Mouse (Mus musculus) CH12.LX (cell line): ENCODE results near the gene Pde9a.

Experiments
- CTCF ChIP-seq, 2 experiments: IDR thresholded peaks in 1 of 2; conservative IDR thresholded peaks in 1 of 2; 2 replicates each; pipeline ENCODE4 v1.5.1; 2011 to 2012; ENCODE audit warnings: low read depth in 2 of 2, low read length in 2 of 2, improper control_type of control experiment in 1 of 2, inconsistent platforms in 1 of 2, mild to moderate bottlenecking in 1 of 2, moderate library complexity in 1 of 2
- E2F4 ChIP-seq: IDR thresholded peaks from 2 replicates; pipeline ENCODE4 v1.6.1; 2011; ENCODE audit warnings: low read depth, low read length, improper control_type of control experiment; ENCODE audit not compliant: insufficient replicate concordance
- EP300 ChIP-seq: IDR thresholded peaks from 2 replicates; pipeline ENCODE4 v1.6.1; 2011; ENCODE audit warnings: low read length, improper control_type of control experiment
- HCFC1 ChIP-seq: IDR thresholded peaks from 2 replicates; pipeline ENCODE4 v1.6.1; 2012; ENCODE audit warnings: low read depth, mild to moderate bottlenecking, inconsistent platforms, low read length, improper control_type of control experiment
- IRF4 ChIP-seq: IDR thresholded peaks from 2 replicates; pipeline ENCODE4 v1.6.1; 2014; ENCODE audit warnings: low read depth, mild to moderate bottlenecking, inconsistent platforms, low read length, improper control_type of control experiment
- POLR2A ChIP-seq: IDR thresholded peaks from 2 replicates; pipeline ENCODE4 v1.6.1; 2011; ENCODE audit warnings: low read depth, mild to moderate bottlenecking, improper control_type of control experiment, low read length
- SMC3 ChIP-seq: IDR thresholded peaks from 2 replicates; pipeline ENCODE4 v1.6.1; 2011; ENCODE audit warnings: low read depth, low read length, improper control_type of control experiment
- USF1 ChIP-seq: IDR thresholded peaks from 2 replicates; pipeline ENCODE4 v1.6.1; 2014; ENCODE audit warnings: low read depth, mild to moderate bottlenecking, inconsistent platforms, low read length, improper control_type of control experiment

DNA sequence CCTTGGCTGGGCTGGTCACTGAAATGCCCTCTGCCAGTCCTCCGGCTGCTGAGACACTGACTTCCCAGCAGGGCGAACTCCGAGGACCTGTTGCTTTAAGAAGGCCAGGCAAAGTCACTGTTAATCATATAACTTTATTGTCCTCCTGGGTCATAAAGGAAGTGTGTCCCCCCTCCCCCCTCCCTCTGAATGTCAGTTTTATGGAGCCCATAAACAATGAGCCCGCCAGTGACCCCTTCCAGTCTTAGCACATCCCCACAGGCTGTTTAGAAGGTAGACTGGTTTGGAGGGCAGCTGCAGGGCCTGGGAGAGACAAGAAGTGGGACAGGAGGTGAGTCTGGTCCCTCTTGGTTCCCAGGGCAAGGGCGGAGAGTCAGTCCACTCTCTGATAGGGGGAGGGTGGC is 46.9 kb downstream of the Pde9a start:
- TF ChIP-seq POLR2A: no peak
- no peak for TF ChIP-seq CTCF (conservative IDR thresholded peaks at IDR 0.05 in 1 of 2, IDR thresholded peaks at IDR 0.05 in 1 of 2; ENCODE audit: low read depth in 2 of 2, low read length in 2 of 2)
- no peak for TF ChIP-seq IRF4
- no peak for TF ChIP-seq USF1
- TF ChIP-seq EP300: no peak
- TF ChIP-seq SMC3: no peak
- TF ChIP-seq HCFC1: no peak
- no peak for TF ChIP-seq E2F4
